In genomic region chr9:100581543-100582492, GRCm38 (mm10) we compare ENCODE assay signal across 8 mouse cellular contexts. TPM values are rescaled to one million over a fixed set of nuclear protein-coding genes. Genes with fewer than 3 reads are reported as not detected.
DNase-seq lines count a peak whose midpoint lies in the region; ATAC-seq lines count a peak whose summit lies in the region.

No protein-coding gene starts in this region.

- H3K36me3 ChIP-seq in heart, embryonic 12.5 days, result no peaks in the 10 kb centered on the region
- no peaks in the 10 kb centered on the region for H3K36me3 ChIP-seq in kidney, embryonic 16.5 days (ENCODE audit: insufficient read depth, low read length)
- H3K36me3 ChIP-seq in midbrain, embryonic 16.5 days (ENCODE audit: control insufficient read depth, insufficient read depth, low read length), result no peaks in the 10 kb centered on the region

- no peaks in the 10 kb centered on the region for H3K9me3 ChIP-seq in heart, embryonic 12.5 days (replicated peaks)
- H3K9me3 ChIP-seq in kidney, embryonic 16.5 days (ENCODE audit: low read length), result no peaks in the 10 kb centered on the region
- H3K9me3 ChIP-seq in midbrain, embryonic 16.5 days (replicated peaks; ENCODE audit: control insufficient read depth, low read length, poor library complexity, severe bottlenecking), result no peaks in the 10 kb centered on the region

- H3K4me1 ChIP-seq in heart, embryonic 12.5 days (replicated peaks), result peaks cover 22% of the 10 kb centered on the region
- peaks cover 25% of the 10 kb centered on the region for H3K4me1 ChIP-seq in kidney, embryonic 16.5 days (ENCODE audit: insufficient read depth, low read length)
- H3K4me1 ChIP-seq in midbrain, embryonic 16.5 days (ENCODE audit: control insufficient read depth, insufficient read depth, low read length), result peaks cover 12% of the 10 kb centered on the region

- no peaks in the 10 kb centered on the region for H3K27me3 ChIP-seq in heart, embryonic 12.5 days (replicated peaks)
- H3K27me3 ChIP-seq in kidney, embryonic 16.5 days (ENCODE audit: insufficient read depth, low read length), result no peaks in the 10 kb centered on the region
- H3K27me3 ChIP-seq in midbrain, embryonic 16.5 days (ENCODE audit: control insufficient read depth, insufficient read depth, low read depth, low read length), result no peaks in the 10 kb centered on the region

- H3K9ac ChIP-seq in heart, embryonic 12.5 days, result no peak overlapping the region
- no peak overlapping the region for H3K9ac ChIP-seq in kidney, embryonic 16.5 days (replicated peaks; ENCODE audit: low read length)
- H3K9ac ChIP-seq in midbrain, embryonic 16.5 days (ENCODE audit: low read depth, low read length), result no peak overlapping the region

- 47% methylated on average over 13 of the region's 13 CpGs for WGBS in heart, embryonic 12.5 days
- 40% methylated on average over 13 of the region's 13 CpGs for WGBS in kidney, embryonic 16.5 days
- WGBS in midbrain, embryonic 16.5 days, result 26% methylated on average over 13 of the region's 13 CpGs

- DNase-seq in ZHBTc4 (ENCODE audit: low read depth, low spot score), result peak; percentile 89
- peak; percentile 71 to 73 for DNase-seq in cerebellum, postnatal 10 days
- no peak for DNase-seq in left cerebral cortex, adult 18-20 months (ENCODE audit: low spot score in 2 of 2)
- no peak for DNase-seq in layer of hippocampus, adult 18-20 months (ENCODE audit: low spot score in 2 of 2)

- H3K4me2 ChIP-seq in heart, embryonic 12.5 days, result no peak overlapping the region
- H3K4me2 ChIP-seq in kidney, embryonic 16.5 days (replicated peaks; ENCODE audit: low read depth, low read length), result no peak overlapping the region
- no peak overlapping the region for H3K4me2 ChIP-seq in midbrain, embryonic 16.5 days (ENCODE audit: low read length)

- H3K27ac ChIP-seq in heart, embryonic 12.5 days (ENCODE audit: poor library complexity, severe bottlenecking), result peak overlapping the region; percentile 71
- H3K27ac ChIP-seq in kidney, embryonic 16.5 days (ENCODE audit: low read length), result peak overlapping the region; percentile 74
- H3K27ac ChIP-seq in midbrain, embryonic 16.5 days (ENCODE audit: low read length), result peak overlapping the region; percentile 14

- H3K4me3 ChIP-seq in heart, embryonic 12.5 days, result no peak overlapping the region
- no peak overlapping the region for H3K4me3 ChIP-seq in kidney, embryonic 16.5 days (ENCODE audit: low read length)
- H3K4me3 ChIP-seq in midbrain, embryonic 16.5 days (ENCODE audit: low read depth, low read length), result no peak overlapping the region

- ATAC-seq in heart, embryonic 12.5 days (ENCODE audit: insufficient number of reproducible peaks, low FRiP score), result peak; percentile 53; the same call in 1 of the 2 replicates
- peak; percentile 56; the same call in 1 of the 2 replicates for ATAC-seq in kidney, embryonic 16.5 days (ENCODE audit: low FRiP score, low TSS enrichment)
- peak; percentile 60; the same call in 1 of the 2 replicates for ATAC-seq in midbrain, embryonic 16.5 days
- no peak for ATAC-seq in megakaryocyte-erythroid progenitor cell, adult 5-6 weeks (replicated peaks; ENCODE audit: low FRiP score, low TSS enrichment, poor library complexity, severe bottlenecking)

RNA-seq across cellular contexts. Expression of gene Slc35g2, which starts 10.9 kb away (rescaled TPM):
- polyA plus RNA-seq in heart, embryonic 12.5 days (2016; fragmentation: Nextera tagmentation; extraction: Ambion mirVana), result 8.3 and 9.6 TPM in 2 replicates
- polyA plus RNA-seq in kidney, embryonic 16.5 days (2015; fragmentation: Nextera tagmentation; extraction: Ambion mirVana), result 5.6 and 6.0 TPM in 2 replicates
- polyA plus RNA-seq in midbrain, embryonic 16.5 days (2015; fragmentation: Nextera tagmentation; extraction: Ambion mirVana), result 19.4 and 21.9 TPM in 2 replicates
- total RNA-seq in left cerebral cortex, adult 18-20 months (2021), result 10 to 100 TPM; 24.9 to 25.1 TPM
- total RNA-seq in megakaryocyte-erythroid progenitor cell, adult 5-6 weeks (2014; fragmentation: Nextera tagmentation), result not detected in 2 replicates
- not detected in 2 replicates for total RNA-seq in megakaryocyte-erythroid progenitor cell, adult 5-6 weeks (2017)
- total RNA-seq in layer of hippocampus, adult 18-20 months (2021), result 10 to 100 TPM; 19.9 to 20.3 TPM

RNA-seq across cellular contexts. Expression of gene Stag1, which starts 15.8 kb away (rescaled TPM):
- 38.6 and 39.0 TPM in 2 replicates for polyA plus RNA-seq in heart, embryonic 12.5 days (2016; fragmentation: Nextera tagmentation; extraction: Ambion mirVana)
- 32.1 and 43.4 TPM in 2 replicates for polyA plus RNA-seq in kidney, embryonic 16.5 days (2015; fragmentation: Nextera tagmentation; extraction: Ambion mirVana)
- polyA plus RNA-seq in midbrain, embryonic 16.5 days (2015; fragmentation: Nextera tagmentation; extraction: Ambion mirVana), result 26.5 and 32.8 TPM in 2 replicates
- total RNA-seq in left cerebral cortex, adult 18-20 months (2021), result 10 to 100 TPM; 69.0 to 70.1 TPM
- total RNA-seq in megakaryocyte-erythroid progenitor cell, adult 5-6 weeks (2014; fragmentation: Nextera tagmentation), result 67.5 and 68.5 TPM in 2 replicates
- total RNA-seq in megakaryocyte-erythroid progenitor cell, adult 5-6 weeks (2017), result 88.8 and 97.6 TPM in 2 replicates
- 10 to 100 TPM; 64.9 to 68.0 TPM for total RNA-seq in layer of hippocampus, adult 18-20 months (2021)

RNA-seq across cellular contexts. Expression of gene Nck1, which starts 35.9 kb away (rescaled TPM):
- polyA plus RNA-seq in heart, embryonic 12.5 days (2016; fragmentation: Nextera tagmentation; extraction: Ambion mirVana), result 59.4 and 64.1 TPM in 2 replicates
- polyA plus RNA-seq in kidney, embryonic 16.5 days (2015; fragmentation: Nextera tagmentation; extraction: Ambion mirVana), result 79.2 and 81.6 TPM in 2 replicates
- polyA plus RNA-seq in midbrain, embryonic 16.5 days (2015; fragmentation: Nextera tagmentation; extraction: Ambion mirVana), result 62.0 and 65.1 TPM in 2 replicates
- total RNA-seq in left cerebral cortex, adult 18-20 months (2021), result 10 to 100 TPM; 36.5 to 39.0 TPM
- total RNA-seq in megakaryocyte-erythroid progenitor cell, adult 5-6 weeks (2014; fragmentation: Nextera tagmentation), result 17.5 and 19.5 TPM in 2 replicates
- total RNA-seq in megakaryocyte-erythroid progenitor cell, adult 5-6 weeks (2017), result 37.0 and 54.1 TPM in 2 replicates
- total RNA-seq in layer of hippocampus, adult 18-20 months (2021), result 10 to 100 TPM; 35.8 to 36.5 TPM

Comparison
In these comparisons a context has a peak if more than half of its experiments do, and no peak if none do; other contexts are left out.
1. DNase-seq: peak in ZHBTc4 (single experiment) and cerebellum, postnatal 10 days (2 of 2); none in left cerebral cortex, adult 18-20 months (0 of 2) and layer of hippocampus, adult 18-20 months (0 of 2).
2. H3K27ac ChIP-seq: peak in every context shown above with its lines; median percentile 74 in kidney, embryonic 16.5 days; 71 in heart, embryonic 12.5 days; 14 in midbrain, embryonic 16.5 days.
3. RNA of gene Slc35g2, which starts 10.9 kb away (total RNA-seq): 24.9 to 25.1 TPM in left cerebral cortex, adult 18-20 months and 19.9 to 20.3 TPM in layer of hippocampus, adult 18-20 months; not detected in megakaryocyte-erythroid progenitor cell, adult 5-6 weeks; every median in the first group is over 10 times any median in the second.